Mouse (Mus musculus) midbrain, embryonic 14.5 days (tissue): ENCODE results near the gene C130074G19Rik. TPM values are rescaled to one million over a fixed set of nuclear protein-coding genes. Genes with fewer than 3 reads are reported as not detected.

Experiments used
- ATAC-seq: fragments of 200-750 bp; cut with Nextera tagmentation; 2 replicates; pipeline ENCODE4 v1.8.0; 2017; ENCODE audit warnings: moderate number of reproducible peaks, moderate library complexity; ENCODE audit not compliant: low FRiP score, low TSS enrichment
- DNase-seq: peaks from one replicate; pipeline ENCODE4 v3.0.0-alpha.2; 2015
- H3K27ac ChIP-seq: fragments of 300-500 bp; sonication (generic); replicated peaks from 2 replicates; pipeline ENCODE4 v1.5.1; 2014; ENCODE audit warnings: mild to moderate bottlenecking, low read depth, low read length, moderate library complexity
- H3K27me3 ChIP-seq: fragments of 300-500 bp; sonication (generic); 2 replicates; pipeline ENCODE4 v1.6.1; 2014; ENCODE audit warnings: low read length, control low read depth, mixed read lengths; ENCODE audit not compliant: control insufficient read depth, insufficient read depth
- H3K36me3 ChIP-seq: fragments of 300-500 bp; sonication (generic); 2 replicates; pipeline ENCODE4 v1.6.1; 2014; ENCODE audit warnings: low read length, control low read depth; ENCODE audit not compliant: control insufficient read depth, insufficient read depth
- H3K4me1 ChIP-seq: fragments of 300-500 bp; sonication (generic); 2 replicates; pipeline ENCODE4 v1.6.1; 2014; ENCODE audit warnings: mild to moderate bottlenecking, antibody characterized with exemption, low read length, control low read depth; ENCODE audit not compliant: control insufficient read depth, insufficient read depth
- H3K4me2 ChIP-seq: fragments of 300-500 bp; sonication (generic); 2 replicates; pipeline ENCODE4 v1.6.1; 2014; ENCODE audit warnings: mild to moderate bottlenecking, low read length, moderate library complexity
- H3K4me3 ChIP-seq: fragments of 300-500 bp; sonication (generic); replicated peaks from 2 replicates; pipeline ENCODE4 v1.5.1; 2014; ENCODE audit warnings: low read depth, low read length
- H3K9ac ChIP-seq: fragments of 300-500 bp; sonication (generic); replicated peaks from 2 replicates; pipeline ENCODE4 v1.6.1; 2014; ENCODE audit warnings: mild to moderate bottlenecking, low read length, moderate library complexity
- H3K9me3 ChIP-seq: fragments of 300-500 bp; sonication (generic); 2 replicates; pipeline ENCODE4 v1.6.1; 2016; ENCODE audit warnings: low read length, control low read depth, mixed read lengths; ENCODE audit not compliant: control insufficient read depth
- WGBS: fragments of 180-500 bp; shearing (Covaris S2); extraction: QIAGEN DNeasy Blood & Tissue Kit; methylation state at CpG from one replicate; pipeline ENCODE4 v1.1.7; 2014; 5-methylcytosine and 5-hydroxymethylcytosine counted together
- polyA plus RNA-seq: library from polyadenylated mRNA; unstranded; fragments of >200 nt; fragmentation: Nextera tagmentation; extraction: Ambion mirVana; gene quantifications from 2 replicates; pipeline ENCODE4 v1.2.1, GENCODE M21; 2014

C130074G19Rik gene
- polyA plus RNA-seq, 1 experiment from 2014 or later = 1.1 TPM

GRCm38 (mm10) chr1:184853339-184853738 is 29.7 kb downstream of the C130074G19Rik start:
- ATAC-seq = 0 out of 2 replicates have a peak, but pooled peaks have one; percentile 51
- Histone ChIP-seq H3K4me3 (no peak overlapping the region), H3K4me2 (peak overlapping the region; percentile 4; the same call in 1 of the 2 replicates), H3K27ac (no peak overlapping the region), H3K27me3 (peaks cover 3% of the 10 kb centered on the region; the same call in 1 of the 2 replicates), H3K9me3 (no peaks in the 10 kb centered on the region), H3K36me3 (no peaks in the 10 kb centered on the region), H3K4me1 (0 out of 2 replicates have a peak, but pooled peaks cover 3% of the 10 kb centered on the region), H3K9ac (no peak overlapping the region)
- DNase-seq = peak; percentile 71
- 11% methylated on average over 5 of the region's 5 CpGs for WGBS

DNA sequence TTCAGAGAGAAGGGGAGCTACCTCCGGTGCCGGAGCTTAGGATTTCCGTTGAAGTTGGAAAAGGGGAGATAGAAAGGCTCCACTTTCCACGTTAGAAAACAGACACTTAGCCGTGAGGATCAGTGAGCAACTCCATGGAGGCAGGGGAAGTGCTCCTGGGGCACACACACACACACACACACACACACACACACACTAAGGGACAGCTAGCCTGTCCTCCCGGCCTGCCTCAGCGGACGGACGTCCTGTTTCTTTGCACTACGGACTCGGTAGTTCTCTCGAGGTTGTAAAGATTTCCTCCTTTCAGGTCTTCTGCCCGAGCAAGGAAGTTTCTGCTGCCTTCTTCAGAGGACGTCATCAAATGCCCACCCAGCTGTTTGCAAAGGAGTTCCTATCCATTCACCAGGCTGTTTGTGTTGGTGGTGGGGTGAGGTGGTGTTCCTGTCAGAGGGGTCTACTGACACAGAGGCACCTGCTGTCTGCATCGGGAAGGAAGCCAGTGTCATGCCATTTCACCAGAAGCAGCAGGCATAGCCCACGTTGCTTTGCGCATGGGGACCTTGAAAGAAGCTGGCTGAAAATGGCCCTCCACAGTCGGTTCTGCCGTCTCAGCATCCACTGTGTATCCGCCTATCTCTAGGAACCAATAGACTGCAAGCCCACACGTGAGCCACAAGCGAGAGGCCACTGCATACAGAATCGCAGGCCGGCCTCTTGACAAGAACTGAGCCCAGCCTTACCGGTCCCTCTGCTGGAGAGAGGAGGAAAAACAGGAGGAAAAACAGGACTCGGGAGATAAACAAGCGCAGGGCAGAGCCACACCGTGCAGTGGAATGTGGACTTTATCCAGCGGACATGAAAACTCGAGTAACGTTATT is 31.0 kb downstream of the C130074G19Rik start:
- 0 out of 2 replicates have a peak, but pooled peaks cover 3% of the 10 kb centered on the region for H3K4me1 ChIP-seq
- peak overlapping the region; percentile 28; the same call in 1 of the 2 replicates for H3K27ac ChIP-seq
- ATAC-seq (peak; percentile 91), DNase-seq (peak; percentile 91)
- no peaks in the 10 kb centered on the region for H3K36me3 ChIP-seq
- peak overlapping the region; percentile 47 for H3K4me2 ChIP-seq
- WGBS = 17% methylated on average over 31 of the region's 31 CpGs
- no peak overlapping the region; the same call in 1 of the 2 replicates for H3K4me3 ChIP-seq
- no peak overlapping the region for H3K9ac ChIP-seq
- peaks cover 3% of the 10 kb centered on the region; the same call in 1 of the 2 replicates for H3K27me3 ChIP-seq
- no peaks in the 10 kb centered on the region for H3K9me3 ChIP-seq

GRCm38 (mm10) chr1:184851166-184851565 is 31.9 kb downstream of the C130074G19Rik start:
- ATAC-seq (no peak), DNase-seq (no peak)
- H3K9ac ChIP-seq = no peak overlapping the region
- H3K4me2 ChIP-seq = no peak overlapping the region
- H3K36me3 ChIP-seq = no peaks in the 10 kb centered on the region
- peaks cover 3% of the 10 kb centered on the region; the same call in 1 of the 2 replicates for H3K27me3 ChIP-seq
- H3K9me3 ChIP-seq = no peaks in the 10 kb centered on the region
- H3K4me1 ChIP-seq = peaks cover 7% of the 10 kb centered on the region; the same call in 1 of the 2 replicates
- 49% methylated on average over 7 of the region's 7 CpGs for whole genome bisulfite sequencing
- H3K27ac ChIP-seq = no peak overlapping the region
- no peak overlapping the region for H3K4me3 ChIP-seq

- H3K9ac ChIP-seq = no peak overlapping the region
- no peaks in the 10 kb centered on the region for H3K9me3 ChIP-seq
- H3K4me1 ChIP-seq = peaks cover 6% of the 10 kb centered on the region; the same call in 1 of the 2 replicates
- no peaks in the 10 kb centered on the region for H3K36me3 ChIP-seq
- no peak overlapping the region for H3K27ac ChIP-seq
- no peak overlapping the region for H3K4me3 ChIP-seq
- H3K4me2 ChIP-seq = no peak overlapping the region
- ATAC-seq = no peak
- peaks cover 3% of the 10 kb centered on the region; the same call in 1 of the 2 replicates for H3K27me3 ChIP-seq
- 47% methylated on average over 3 of the region's 3 CpGs for WGBS
- no peak for DNase-seq
Observed at GRCm38 (mm10) chr1:184846973-184847372, 36.0 kb downstream of the C130074G19Rik start.

- H3K4me1 ChIP-seq = peaks cover 5% of the 10 kb centered on the region; the same call in 1 of the 2 replicates
- H3K27ac ChIP-seq = no peak within 1 kb of the TSS
- H3K9ac ChIP-seq = peak within 1 kb of the TSS; percentile 72
- no peaks in the 10 kb centered on the region for H3K36me3 ChIP-seq
- no peak for ATAC-seq
- no peak for DNase-seq
- H3K4me3 ChIP-seq = peak within 1 kb of the TSS; percentile 81
- H3K27me3 ChIP-seq = peaks cover 1% of the 10 kb centered on the region; the same call in 1 of the 2 replicates
- WGBS = 5% methylated on average over 18 of the region's 18 CpGs
- H3K4me2 ChIP-seq = peak within 1 kb of the TSS; percentile 86
- no peaks in the 10 kb centered on the region for H3K9me3 ChIP-seq
Observed at GRCm38 (mm10) chr1:184846092-184846750, 36.8 kb downstream of the C130074G19Rik start, which contains the start of gene Marc2. TSS of gene Marc2 (minus strand) at chr1:184846451.

DNA sequence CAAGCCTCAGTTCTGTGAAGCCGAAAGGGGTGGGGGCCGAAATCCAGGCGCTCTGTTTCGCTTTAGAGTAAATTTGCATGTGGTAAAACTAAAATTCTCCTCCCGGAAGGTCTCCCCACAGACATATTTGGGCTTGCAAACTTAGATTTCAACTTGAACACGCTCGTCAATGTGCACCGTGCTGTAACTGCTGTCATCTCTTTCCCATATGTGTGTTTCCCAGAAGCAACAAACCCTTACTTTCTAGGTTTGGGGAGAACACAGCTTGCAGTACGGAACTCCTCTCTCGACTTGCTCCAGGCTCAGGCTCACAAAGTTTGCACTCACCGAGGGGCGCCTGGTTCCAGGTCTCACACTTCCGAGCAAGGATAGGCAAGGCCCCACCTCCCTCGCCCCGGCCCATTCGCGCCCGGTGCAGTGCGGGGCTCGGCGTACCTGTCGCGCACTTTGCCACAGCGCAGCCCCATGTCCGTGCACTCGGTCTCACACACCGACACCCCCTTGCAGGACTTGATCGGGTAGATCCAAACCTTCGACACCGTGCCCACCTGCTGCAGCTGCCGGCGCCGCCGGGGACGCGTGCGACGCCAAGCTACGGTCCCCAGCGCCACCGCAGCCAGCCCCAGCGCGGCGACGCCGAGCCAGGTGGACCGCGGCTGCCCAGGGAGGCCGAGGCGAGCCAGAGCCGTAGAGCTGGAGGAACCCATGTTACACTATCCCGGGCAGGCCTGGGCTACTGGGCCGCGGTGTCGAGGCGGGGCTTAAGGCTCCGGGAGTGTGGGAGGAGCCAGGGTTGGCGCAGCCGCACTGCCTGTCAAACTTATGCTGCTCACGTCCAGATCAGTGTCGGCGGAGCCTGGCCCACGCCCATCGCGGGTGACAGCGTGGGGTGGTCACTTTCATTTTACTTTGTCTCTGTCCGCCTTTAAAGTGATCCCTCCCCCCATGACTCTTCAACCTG is 37.6 kb downstream of the C130074G19Rik start:
- Histone ChIP-seq H3K36me3 (0 out of 2 replicates have a peak, but pooled peaks cover under 1% of the 10 kb centered on the region), H3K4me3 (peak overlapping the region; percentile 81), H3K27me3 (no peaks in the 10 kb centered on the region), H3K27ac (no peak overlapping the region), H3K4me1 (peaks cover 5% of the 10 kb centered on the region; the same call in 1 of the 2 replicates), H3K9ac (peak overlapping the region; percentile 72), H3K9me3 (no peaks in the 10 kb centered on the region), H3K4me2 (peak overlapping the region; percentile 86)
- 1% methylated on average over 67 of the region's 67 CpGs for WGBS
- ATAC-seq = peak; percentile 95
- DNase-seq = peak; percentile 90

DNA sequence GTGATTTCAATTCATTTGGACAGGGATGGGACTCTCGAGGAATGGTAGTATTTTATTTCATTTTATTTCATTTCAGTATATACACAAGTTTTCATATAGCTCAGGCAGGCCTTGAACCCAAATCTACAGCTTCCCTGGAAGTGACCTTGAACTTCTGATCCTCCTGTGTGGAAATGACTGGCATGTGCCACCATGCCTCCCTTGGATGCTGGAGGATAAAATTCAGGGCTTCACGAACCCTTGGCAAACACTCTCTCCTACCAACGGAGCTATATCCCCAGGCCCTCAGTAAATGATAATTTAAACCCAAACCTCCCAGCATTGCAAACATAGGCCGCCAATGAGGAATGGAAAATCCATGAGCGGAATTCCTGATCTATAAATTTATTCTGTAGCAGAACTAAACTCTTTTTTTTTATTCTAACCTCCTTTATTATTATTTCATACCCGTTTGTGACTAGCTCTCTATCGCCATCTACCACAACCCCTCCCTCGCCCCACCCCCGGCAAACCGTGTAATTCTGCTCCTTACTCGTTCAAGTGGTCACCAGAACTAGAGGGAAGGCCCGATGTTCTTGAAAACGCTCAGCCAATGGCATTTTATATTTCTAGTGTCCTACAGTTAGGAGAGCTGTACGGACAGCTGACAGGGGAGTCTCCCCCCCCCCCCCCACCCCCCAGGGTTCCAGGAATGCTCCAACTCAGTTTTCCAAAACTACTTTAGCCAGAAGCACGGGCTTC is 38.5 kb downstream of the C130074G19Rik start:
- Histone ChIP-seq H3K4me2 (peak overlapping the region; percentile 86), H3K9me3 (no peaks in the 10 kb centered on the region), H3K27me3 (no peaks in the 10 kb centered on the region), H3K36me3 (0 out of 2 replicates have a peak, but pooled peaks cover 2% of the 10 kb centered on the region), H3K4me3 (peak overlapping the region; percentile 81), H3K9ac (peak overlapping the region; percentile 72; the same call in 1 of the 2 replicates), H3K27ac (no peak overlapping the region), H3K4me1 (peaks cover 5% of the 10 kb centered on the region; the same call in 1 of the 2 replicates)
- peak; percentile 7 for DNase-seq
- no peak for ATAC-seq
- WGBS = 19% methylated on average over 15 of the region's 15 CpGs
